Mouse (Mus musculus) embryonic facial prominence, embryonic 13.5 days (tissue): Measurements from ENCODE around the gene Vps11. TPM values are rescaled to one million over a fixed set of nuclear protein-coding genes. Genes with fewer than 3 reads are reported as not detected.
"Not testable (repeated sequence)": the region's sequence is repeated elsewhere in the genome, so short reads cannot be mapped to it uniquely, and the experiment has no call there.

Experiments used
- ATAC-seq: fragments of 200-750 bp; cut with Nextera tagmentation; 2 replicates; pipeline ENCODE4 v1.8.0; 2017; ENCODE audit warnings: low read depth; ENCODE audit not compliant: insufficient number of reproducible peaks, insufficient read depth, low FRiP score, low TSS enrichment
- H3K27ac ChIP-seq: fragments of 300-500 bp; sonication (generic); 2 replicates; pipeline ENCODE4 v1.5.1; 2015; ENCODE audit warnings: moderate library complexity, mild to moderate bottlenecking, inconsistent platforms
- H3K27me3 ChIP-seq: fragments of 300-500 bp; sonication (generic); 2 replicates; pipeline ENCODE4 v1.6.1; 2015; ENCODE audit warnings: mild to moderate bottlenecking, inconsistent platforms
- H3K36me3 ChIP-seq: fragments of 300-500 bp; sonication (generic); 2 replicates; pipeline ENCODE4 v1.6.1; 2015; ENCODE audit warnings: mild to moderate bottlenecking, inconsistent platforms
- H3K4me1 ChIP-seq: fragments of 300-500 bp; sonication (generic); 2 replicates; pipeline ENCODE4 v1.6.1; 2015; ENCODE audit warnings: inconsistent platforms
- H3K4me2 ChIP-seq: fragments of 300-500 bp; sonication (generic); 2 replicates; pipeline ENCODE4 v1.6.1; 2015; ENCODE audit warnings: moderate library complexity, mild to moderate bottlenecking, inconsistent platforms
- H3K4me3 ChIP-seq: fragments of 300-500 bp; sonication (generic); 2 replicates; pipeline ENCODE4 v1.5.1; 2015; ENCODE audit warnings: mild to moderate bottlenecking, inconsistent platforms
- H3K9ac ChIP-seq: fragments of 300-500 bp; sonication (generic); 2 replicates; pipeline ENCODE4 v1.6.1; 2015; ENCODE audit warnings: mild to moderate bottlenecking, inconsistent platforms
- H3K9me3 ChIP-seq: fragments of 300-500 bp; sonication (generic); 2 replicates; pipeline ENCODE4 v1.6.1; 2016; ENCODE audit warnings: inconsistent platforms
- WGBS: fragments of 180-500 bp; shearing (Covaris S2); methylation state at CpG from one replicate; pipeline ENCODE4 v1.1.7; 2015; ENCODE audit warnings: mixed read lengths; 5-methylcytosine and 5-hydroxymethylcytosine counted together
- polyA plus RNA-seq: library from polyadenylated mRNA; unstranded; fragments of >200 nt; fragmentation: Nextera tagmentation; extraction: Ambion mirVana; gene quantifications from 2 replicates; pipeline ENCODE4 v1.2.1, GENCODE M21; 2015

Gene Vps11
- polyA plus RNA-seq, 1 experiment from 2014 or later: 27.7 TPM

- ATAC-seq: no peak
- Histone ChIP-seq H3K9ac (no peak overlapping the region), H3K36me3 (peaks cover 5% of the 10 kb centered on the region), H3K9me3 (no peaks in the 10 kb centered on the region), H3K27me3 (no peaks in the 10 kb centered on the region), H3K27ac (no peak overlapping the region), H3K4me3 (no peak overlapping the region), H3K4me2 (no peak overlapping the region), H3K4me1 (peaks cover 6% of the 10 kb centered on the region)
- WGBS: 61% methylated on average over 3 of the region's 3 CpGs
Observed at GRCm38 (mm10) chr9:44364480-44364879, 3.0 kb upstream of the Vps11 start.

- not testable (repeated sequence) for H3K9me3 ChIP-seq, H3K27me3 ChIP-seq, H3K4me1 ChIP-seq, ATAC-seq
- H3K9ac ChIP-seq: peak overlapping the region; percentile 90
- 43% methylated on average over 4 of the region's 4 CpGs for WGBS
- peak overlapping the region; percentile 69 for H3K27ac ChIP-seq
- H3K4me3 ChIP-seq: peak overlapping the region; percentile 96
- peak overlapping the region; percentile 86 for H3K4me2 ChIP-seq
- H3K36me3 ChIP-seq: peaks cover 29% of the 10 kb centered on the region
Observed at GRCm38 (mm10) chr9:44361931-44362330, 461 bp upstream of the Vps11 start.

GRCm38 (mm10) chr9:44357207-44357606, 4.3 kb downstream of the Vps11 start:
- peaks cover 6% of the 10 kb centered on the region for H3K4me1 ChIP-seq
- H3K4me3 ChIP-seq: no peak overlapping the region
- no peaks in the 10 kb centered on the region for H3K27me3 ChIP-seq
- no peaks in the 10 kb centered on the region for H3K9me3 ChIP-seq
- no peak overlapping the region for H3K27ac ChIP-seq
- no peak for ATAC-seq
- no peak overlapping the region for H3K4me2 ChIP-seq
- WGBS: 75% methylated on average over 4 of the region's 4 CpGs
- no peak overlapping the region for H3K9ac ChIP-seq
- H3K36me3 ChIP-seq: peaks cover 76% of the 10 kb centered on the region

- H3K36me3 ChIP-seq: peaks cover 98% of the 10 kb centered on the region
Observed at GRCm38 (mm10) chr9:44353142-44353541, 8.3 kb downstream of the Vps11 start.

GRCm38 (mm10) chr9:44352337-44352736, 9.1 kb downstream of the Vps11 start:
- H3K27me3 ChIP-seq: no peaks in the 10 kb centered on the region
- no peak overlapping the region for H3K4me3 ChIP-seq
- H3K4me1 ChIP-seq: no peaks in the 10 kb centered on the region
- ATAC-seq: no peak
- H3K4me2 ChIP-seq: no peak overlapping the region
- no peak overlapping the region for H3K9ac ChIP-seq
- H3K27ac ChIP-seq: no peak overlapping the region
- H3K36me3 ChIP-seq: peaks cover 98% of the 10 kb centered on the region
- 89% methylated on average over 10 of the region's 10 CpGs for WGBS
- H3K9me3 ChIP-seq: no peaks in the 10 kb centered on the region

More at GRCm38 (mm10) chr9:44353142-44353541, 8.3 kb downstream of the Vps11 start:
- 95% methylated on average over 6 of the region's 6 CpGs for WGBS
- H3K4me3 ChIP-seq: no peak overlapping the region
- no peaks in the 10 kb centered on the region for H3K9me3 ChIP-seq
- no peak overlapping the region for H3K4me2 ChIP-seq
- no peaks in the 10 kb centered on the region for H3K4me1 ChIP-seq
- H3K27ac ChIP-seq: no peak overlapping the region
- no peaks in the 10 kb centered on the region for H3K27me3 ChIP-seq
- H3K9ac ChIP-seq: no peak overlapping the region
- ATAC-seq: no peak

GRCm38 (mm10) chr9:44351396-44351795, 10.1 kb downstream of the Vps11 start:
- Histone ChIP-seq H3K4me1 (no peaks in the 10 kb centered on the region), H3K9me3 (no peaks in the 10 kb centered on the region), H3K36me3 (peaks cover 98% of the 10 kb centered on the region), H3K27ac (no peak overlapping the region), H3K9ac (no peak overlapping the region), H3K4me3 (no peak overlapping the region), H3K4me2 (no peak overlapping the region), H3K27me3 (no peaks in the 10 kb centered on the region)
- no peak for ATAC-seq
- 93% methylated on average over 4 of the region's 4 CpGs for WGBS

GRCm38 (mm10) chr9:44348546-44348945, 12.9 kb downstream of the Vps11 start:
- Histone ChIP-seq H3K4me2 (no peak overlapping the region), H3K9ac (no peak overlapping the region), H3K27me3 (no peaks in the 10 kb centered on the region), H3K4me1 (peaks cover 3% of the 10 kb centered on the region; the same call in 1 of the 2 replicates), H3K9me3 (no peaks in the 10 kb centered on the region), H3K36me3 (peaks cover 82% of the 10 kb centered on the region), H3K27ac (no peak overlapping the region), H3K4me3 (no peak overlapping the region)
- WGBS: 96% methylated on average over 4 of the region's 4 CpGs
- ATAC-seq: no peak

- Histone ChIP-seq H3K4me1 (peaks cover 11% of the 10 kb centered on the region), H3K9me3 (no peaks in the 10 kb centered on the region), H3K27me3 (no peaks in the 10 kb centered on the region), H3K4me2 (no peak overlapping the region), H3K36me3 (peaks cover 73% of the 10 kb centered on the region), H3K9ac (no peak overlapping the region), H3K4me3 (no peak overlapping the region), H3K27ac (no peak overlapping the region)
- ATAC-seq: no peak
- 84% methylated on average over 4 of the region's 4 CpGs for WGBS
Observed at GRCm38 (mm10) chr9:44347621-44348020, 13.8 kb downstream of the Vps11 start.

- Histone ChIP-seq H3K27ac (no peak overlapping the region), H3K9me3 (no peaks in the 10 kb centered on the region), H3K4me2 (no peak overlapping the region), H3K4me1 (peaks cover 16% of the 10 kb centered on the region), H3K9ac (no peak overlapping the region), H3K36me3 (peaks cover 68% of the 10 kb centered on the region), H3K27me3 (no peaks in the 10 kb centered on the region), H3K4me3 (no peak overlapping the region)
- WGBS: 93% methylated on average over 9 of the region's 9 CpGs
- ATAC-seq: no peak
Observed at GRCm38 (mm10) chr9:44347166-44347565, 14.3 kb downstream of the Vps11 start.

GRCm38 (mm10) chr9:44345570-44346433, 15.7 kb downstream of the Vps11 start:
- ATAC-seq: no peak
- 86% methylated on average over 6 of the region's 6 CpGs for WGBS
- no peak overlapping the region for H3K4me3 ChIP-seq
- no peaks in the 10 kb centered on the region for H3K9me3 ChIP-seq
- H3K4me2 ChIP-seq: no peak overlapping the region
- H3K9ac ChIP-seq: no peak overlapping the region
- no peak overlapping the region for H3K27ac ChIP-seq
- no peaks in the 10 kb centered on the region for H3K27me3 ChIP-seq
- H3K36me3 ChIP-seq: peaks cover 69% of the 10 kb centered on the region
- peaks cover 17% of the 10 kb centered on the region for H3K4me1 ChIP-seq

- Histone ChIP-seq H3K4me3 (peak within 1 kb of the TSS; percentile 87), H3K4me2 (peak within 1 kb of the TSS; percentile 72), H3K27me3 (no peaks in the 10 kb centered on the region), H3K4me1 (peaks cover 17% of the 10 kb centered on the region), H3K9me3 (no peaks in the 10 kb centered on the region), H3K9ac (peak within 1 kb of the TSS; percentile 92), H3K27ac (peak within 1 kb of the TSS; percentile 96), H3K36me3 (peaks cover 65% of the 10 kb centered on the region)
- WGBS: under 1% methylated on average over 39 of the region's 39 CpGs
- peak; percentile 93 for ATAC-seq
Observed at GRCm38 (mm10) chr9:44343781-44344421, 17.6 kb downstream of the Vps11 start, which contains the start of gene Hmbs. Gene Hmbs, minus strand, starts transcription at chr9:44344228.

- no peak for ATAC-seq
- Histone ChIP-seq H3K9ac (peak overlapping the region; percentile 92), H3K27me3 (no peaks in the 10 kb centered on the region), H3K9me3 (no peaks in the 10 kb centered on the region), H3K27ac (peak overlapping the region; percentile 96), H3K4me2 (peak overlapping the region; percentile 72), H3K4me3 (peak overlapping the region; percentile 87), H3K36me3 (peaks cover 65% of the 10 kb centered on the region), H3K4me1 (peaks cover 17% of the 10 kb centered on the region)
- WGBS: 8% methylated on average over 6 of the region's 6 CpGs
Observed at GRCm38 (mm10) chr9:44343290-44343689, 18.2 kb downstream of the Vps11 start.
